Mouse (Mus musculus) heart, embryonic 12.5 days (tissue): ENCODE data around the gene Wasl. TPM values are rescaled to one million over a fixed set of nuclear protein-coding genes. Genes with fewer than 3 reads are reported as not detected.
A peak's percentile ranks its signal among the peaks of the same experiment; 100 is the strongest.

Source experiments
- ATAC-seq: fragments of 200-750 bp; cut with Nextera tagmentation; 2 replicates; pipeline ENCODE4 v1.8.0; 2017; ENCODE audit warnings: moderate TSS enrichment, moderate library complexity; ENCODE audit not compliant: insufficient number of reproducible peaks, low FRiP score
- H3K27ac ChIP-seq: fragments of 300-500 bp; sonication (generic); 2 replicates; pipeline ENCODE4 v1.5.1; 2016; ENCODE audit warnings: mild to moderate bottlenecking, moderate library complexity; ENCODE audit not compliant: poor library complexity, severe bottlenecking
- H3K27me3 ChIP-seq: fragments of 300-500 bp; sonication (generic); replicated peaks from 2 replicates; pipeline ENCODE4 v1.6.1; 2016; ENCODE audit warnings: mild to moderate bottlenecking, moderate library complexity
- H3K36me3 ChIP-seq: fragments of 300-500 bp; sonication (generic); 2 replicates; pipeline ENCODE4 v1.6.1; 2016; ENCODE audit warnings: mild to moderate bottlenecking, moderate library complexity
- H3K4me1 ChIP-seq: fragments of 300-500 bp; sonication (generic); replicated peaks from 2 replicates; pipeline ENCODE4 v1.6.1; 2016; ENCODE audit warnings: mild to moderate bottlenecking
- H3K4me2 ChIP-seq: fragments of 300-500 bp; sonication (generic); 2 replicates; pipeline ENCODE4 v1.6.1; 2016; ENCODE audit warnings: mild to moderate bottlenecking, moderate library complexity
- H3K4me3 ChIP-seq: fragments of 300-500 bp; sonication (generic); 2 replicates; pipeline ENCODE4 v1.5.1; 2016; ENCODE audit warnings: mild to moderate bottlenecking
- H3K9ac ChIP-seq: fragments of 300-500 bp; sonication (generic); 2 replicates; pipeline ENCODE4 v1.6.1; 2016; ENCODE audit warnings: mild to moderate bottlenecking, moderate library complexity
- H3K9me3 ChIP-seq: fragments of 300-500 bp; sonication (generic); replicated peaks from 2 replicates; pipeline ENCODE4 v1.6.1; 2016; ENCODE audit warnings: mild to moderate bottlenecking, moderate library complexity
- WGBS: fragments of 180-500 bp; shearing (Covaris S2); methylation state at CpG from one replicate; pipeline ENCODE4 v1.1.7; 2016; 5-methylcytosine and 5-hydroxymethylcytosine counted together
- polyA plus RNA-seq: library from polyadenylated mRNA; unstranded; fragments of >200 nt; fragmentation: Nextera tagmentation; extraction: Ambion mirVana; gene quantifications from 2 replicates; pipeline ENCODE4 v1.2.1, GENCODE M21; 2016

Wasl gene
- polyA plus RNA-seq, 1 experiment from 2014 or later: 66.1 TPM

DNA sequence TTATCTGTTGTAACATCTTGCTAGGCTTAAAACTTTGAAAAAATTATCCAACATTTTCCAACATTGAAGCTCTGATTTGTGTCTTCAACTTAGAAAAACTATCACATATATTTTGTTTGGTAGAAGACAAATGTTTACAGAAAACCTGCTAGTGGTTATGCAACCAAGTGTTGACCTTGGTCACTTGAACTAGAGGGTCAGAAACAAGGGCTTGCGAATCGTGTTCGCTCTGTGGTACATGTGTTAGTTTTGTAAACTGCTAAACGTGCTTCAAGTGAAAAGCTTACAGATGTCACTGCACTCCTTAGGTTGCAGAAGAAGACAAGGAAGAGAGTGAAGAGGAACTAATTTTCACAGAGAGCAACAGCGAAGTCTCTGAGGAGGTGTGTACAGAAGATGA is 61.8 kb downstream of the Wasl start:
- Histone ChIP-seq H3K27ac (no peak overlapping the region), H3K9ac (no peak overlapping the region), H3K27me3 (no peaks in the 10 kb centered on the region), H3K36me3 (peaks cover 47% of the 10 kb centered on the region), H3K4me2 (no peak overlapping the region), H3K4me1 (peaks cover 35% of the 10 kb centered on the region), H3K4me3 (no peak overlapping the region), H3K9me3 (no peaks in the 10 kb centered on the region)
- WGBS: 87% methylated on average over 5 of the region's 5 CpGs
- ATAC-seq: no peak

DNA sequence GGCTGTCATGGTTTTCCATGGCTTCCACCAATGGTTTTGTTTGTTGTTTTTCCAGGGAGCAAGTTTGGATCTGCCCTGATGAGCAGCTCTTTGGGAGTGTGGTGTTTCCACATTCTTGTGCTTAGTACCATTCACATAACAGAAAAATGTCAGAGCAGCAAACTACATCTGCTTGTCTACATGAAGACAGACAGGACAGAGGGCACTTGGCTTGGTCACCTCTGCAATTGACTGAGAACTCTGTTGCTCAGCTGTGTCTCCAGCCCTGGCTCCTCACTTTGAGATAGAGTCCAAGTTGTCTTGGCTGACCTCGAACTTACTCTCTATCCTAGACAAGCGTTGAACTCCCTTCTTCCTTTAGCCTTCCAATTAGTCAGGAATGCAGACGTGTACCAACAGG is 62.5 kb downstream of the Wasl start:
- no peak overlapping the region for H3K9ac ChIP-seq
- H3K36me3 ChIP-seq: peaks cover 41% of the 10 kb centered on the region
- H3K4me2 ChIP-seq: peak overlapping the region; percentile 73
- H3K4me1 ChIP-seq: peaks cover 30% of the 10 kb centered on the region
- 64% methylated on average over 3 of the region's 3 CpGs for WGBS
- H3K4me3 ChIP-seq: peak overlapping the region; percentile 16; the same call in 1 of the 2 replicates
- H3K27me3 ChIP-seq: no peaks in the 10 kb centered on the region
- no peaks in the 10 kb centered on the region for H3K9me3 ChIP-seq
- ATAC-seq: no peak
- peak overlapping the region; percentile 20 for H3K27ac ChIP-seq

DNA sequence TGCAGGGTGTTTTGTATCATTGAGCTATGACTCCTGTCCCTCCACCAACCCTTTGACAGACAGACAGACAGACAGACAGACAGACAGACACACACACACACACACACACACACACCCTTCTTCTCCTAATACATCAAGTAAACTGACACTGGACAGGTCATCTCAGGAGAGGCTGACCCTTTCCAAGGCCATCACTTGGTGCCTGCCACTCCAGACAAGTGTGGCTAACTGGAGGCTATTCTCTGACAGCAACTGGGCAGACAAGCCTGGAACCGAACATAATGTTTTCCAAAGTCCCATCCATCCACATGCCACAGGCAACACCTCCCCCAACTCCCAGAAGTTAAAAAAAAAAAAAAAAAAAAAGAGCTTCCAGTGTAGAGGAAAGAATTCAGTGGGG is 63.1 kb downstream of the Wasl start:
- Histone ChIP-seq H3K27me3 (no peaks in the 10 kb centered on the region), H3K9ac (peak overlapping the region; percentile 45; the same call in 1 of the 2 replicates), H3K4me2 (peak overlapping the region; percentile 73), H3K4me1 (peaks cover 29% of the 10 kb centered on the region), H3K9me3 (no peaks in the 10 kb centered on the region), H3K27ac (peak overlapping the region; percentile 24; the same call in 1 of the 2 replicates), H3K4me3 (peak overlapping the region; percentile 54; the same call in 1 of the 2 replicates), H3K36me3 (peaks cover 34% of the 10 kb centered on the region)
- 0% methylated on average over 1 of the region's 1 CpGs for WGBS
- ATAC-seq: no peak

DNA sequence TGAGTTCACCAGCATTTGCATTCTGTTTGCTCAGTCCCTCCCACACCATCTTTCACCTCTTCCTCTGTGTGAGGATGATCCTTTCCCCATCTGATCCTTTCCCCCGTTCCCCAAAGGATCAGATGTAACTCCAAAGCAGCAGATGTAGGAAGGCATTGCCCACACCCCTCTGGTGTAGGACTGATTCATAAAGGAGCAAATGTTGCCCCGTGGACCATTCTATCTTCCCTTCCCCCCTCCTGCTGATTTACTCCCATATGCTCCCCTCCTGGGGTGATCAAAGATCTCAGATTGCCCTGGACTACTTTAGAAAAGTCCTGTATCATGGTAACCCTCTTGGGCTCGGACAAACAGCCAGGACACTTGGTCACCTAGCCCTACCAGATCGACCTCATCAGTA is 64.1 kb downstream of the Wasl start:
- 62% methylated on average over 4 of the region's 4 CpGs for WGBS
- no peaks in the 10 kb centered on the region for H3K9me3 ChIP-seq
- peak overlapping the region; percentile 97 for H3K27ac ChIP-seq
- ATAC-seq: no peak
- H3K27me3 ChIP-seq: no peaks in the 10 kb centered on the region
- peak overlapping the region; percentile 91 for H3K9ac ChIP-seq
- peak overlapping the region; percentile 54 for H3K4me3 ChIP-seq
- H3K4me2 ChIP-seq: peak overlapping the region; percentile 73
- H3K36me3 ChIP-seq: peaks cover 24% of the 10 kb centered on the region
- H3K4me1 ChIP-seq: peaks cover 29% of the 10 kb centered on the region

DNA sequence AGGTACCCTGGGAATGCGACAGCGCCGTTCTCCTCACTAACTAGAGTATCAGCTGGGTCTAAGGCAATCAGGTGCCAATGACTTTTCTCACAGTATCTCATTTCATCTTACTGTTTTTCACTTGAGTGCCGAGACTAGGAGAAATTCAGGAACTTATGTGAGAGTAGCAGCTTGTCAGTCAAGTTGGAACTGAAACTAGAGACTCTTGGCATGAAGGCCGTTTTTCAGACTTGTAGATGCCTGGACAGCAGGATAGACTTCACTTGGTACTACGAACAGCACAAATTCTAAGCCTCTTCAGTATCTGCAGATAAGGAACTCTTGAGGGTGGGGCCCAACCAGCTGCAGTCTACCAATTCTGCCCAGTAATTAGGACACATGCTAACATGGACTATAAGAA is 64.7 kb downstream of the Wasl start:
- peaks cover 29% of the 10 kb centered on the region for H3K4me1 ChIP-seq
- H3K27ac ChIP-seq: peak overlapping the region; percentile 97
- H3K9me3 ChIP-seq: no peaks in the 10 kb centered on the region
- no peaks in the 10 kb centered on the region for H3K27me3 ChIP-seq
- peak overlapping the region; percentile 73 for H3K4me2 ChIP-seq
- no peak for ATAC-seq
- 47% methylated on average over 6 of the region's 6 CpGs for WGBS
- H3K4me3 ChIP-seq: peak overlapping the region; percentile 54
- peaks cover 21% of the 10 kb centered on the region for H3K36me3 ChIP-seq
- peak overlapping the region; percentile 91 for H3K9ac ChIP-seq

DNA sequence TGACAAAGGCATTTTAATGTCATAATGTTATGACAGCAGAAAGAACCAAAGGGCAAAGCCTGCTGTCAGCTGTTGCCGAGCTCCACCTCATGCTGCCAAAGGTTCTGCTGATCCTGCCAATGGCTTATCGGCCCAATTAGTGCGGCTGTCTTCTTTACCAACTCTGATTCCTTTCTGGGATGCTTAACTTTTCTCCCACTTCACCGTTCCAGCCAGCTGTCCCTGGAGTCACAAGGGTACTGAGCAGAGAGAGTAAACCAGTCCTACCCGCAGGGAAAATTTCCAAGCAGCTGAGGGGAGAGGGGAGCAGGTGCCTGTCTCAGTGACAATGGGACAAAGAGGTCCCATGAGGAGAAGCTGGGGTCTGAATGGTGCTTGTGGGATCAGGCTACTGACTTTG is 65.2 kb downstream of the Wasl start:
- Histone ChIP-seq H3K27me3 (no peaks in the 10 kb centered on the region), H3K27ac (peak overlapping the region; percentile 97), H3K9me3 (no peaks in the 10 kb centered on the region), H3K4me1 (peaks cover 29% of the 10 kb centered on the region), H3K4me2 (peak overlapping the region; percentile 73), H3K4me3 (peak overlapping the region; percentile 54), H3K36me3 (peaks cover 17% of the 10 kb centered on the region), H3K9ac (peak overlapping the region; percentile 91)
- ATAC-seq: no peak
- 53% methylated on average over 5 of the region's 5 CpGs for WGBS

DNA sequence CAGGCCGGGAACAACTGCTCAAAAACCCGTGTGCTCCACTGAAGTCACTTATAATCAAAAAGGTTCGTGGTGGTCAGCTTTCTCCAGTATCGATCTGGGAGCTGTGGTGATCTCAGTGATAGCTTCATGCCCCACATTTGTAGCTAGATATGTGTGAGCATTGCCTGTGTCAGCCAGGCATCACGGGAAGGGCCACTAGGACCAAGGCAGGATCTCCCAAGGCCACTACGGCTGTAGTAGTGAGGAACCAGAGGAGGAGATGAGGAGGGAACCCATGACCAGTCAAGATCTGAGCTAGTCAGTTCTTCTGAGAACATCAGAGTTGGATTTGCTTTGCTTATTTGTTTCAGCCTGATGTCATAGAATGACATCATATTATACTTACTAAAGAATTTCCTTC is 65.6 kb downstream of the Wasl start:
- Histone ChIP-seq H3K36me3 (peaks cover 12% of the 10 kb centered on the region), H3K4me2 (peak overlapping the region; percentile 73), H3K4me1 (peaks cover 29% of the 10 kb centered on the region), H3K27me3 (no peaks in the 10 kb centered on the region), H3K4me3 (peak overlapping the region; percentile 54), H3K9me3 (no peaks in the 10 kb centered on the region), H3K9ac (peak overlapping the region; percentile 91), H3K27ac (peak overlapping the region; percentile 97)
- 53% methylated on average over 6 of the region's 6 CpGs for WGBS
- no peak for ATAC-seq

DNA sequence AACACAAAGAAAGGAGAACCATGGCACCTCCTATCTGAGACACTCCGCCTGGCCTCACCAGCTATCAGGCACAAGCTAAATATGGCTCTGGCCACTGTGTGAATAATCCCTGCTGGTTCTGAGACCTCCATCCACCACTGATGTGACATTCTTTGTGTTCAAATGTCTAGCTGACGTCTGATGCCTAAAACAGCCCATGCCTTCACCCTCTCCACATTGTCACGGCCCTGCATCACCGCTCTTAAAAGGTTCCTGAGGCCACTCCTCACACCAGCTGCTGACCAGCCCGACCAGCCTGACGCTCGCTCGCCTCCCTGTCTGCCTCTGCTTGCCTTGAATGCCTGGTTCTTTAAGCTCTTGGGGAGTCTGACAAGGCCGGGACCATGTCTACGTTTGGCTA is 67.3 kb downstream of the Wasl start, which contains the start of gene Lmod2:
Lmod2 (plus strand) TSS at position 263 of the 400 bp plus-strand sequence.
- H3K4me1 ChIP-seq: peaks cover 28% of the 10 kb centered on the region
- ATAC-seq: peak; percentile 87
- H3K9ac ChIP-seq: peak within 1 kb of the TSS; percentile 91
- H3K36me3 ChIP-seq: no peaks in the 10 kb centered on the region
- peak within 1 kb of the TSS; percentile 97 for H3K27ac ChIP-seq
- 34% methylated on average over 10 of the region's 10 CpGs for WGBS
- peak within 1 kb of the TSS; percentile 73 for H3K4me2 ChIP-seq
- no peaks in the 10 kb centered on the region for H3K27me3 ChIP-seq
- H3K9me3 ChIP-seq: no peaks in the 10 kb centered on the region
- H3K4me3 ChIP-seq: peak within 1 kb of the TSS; percentile 54

DNA sequence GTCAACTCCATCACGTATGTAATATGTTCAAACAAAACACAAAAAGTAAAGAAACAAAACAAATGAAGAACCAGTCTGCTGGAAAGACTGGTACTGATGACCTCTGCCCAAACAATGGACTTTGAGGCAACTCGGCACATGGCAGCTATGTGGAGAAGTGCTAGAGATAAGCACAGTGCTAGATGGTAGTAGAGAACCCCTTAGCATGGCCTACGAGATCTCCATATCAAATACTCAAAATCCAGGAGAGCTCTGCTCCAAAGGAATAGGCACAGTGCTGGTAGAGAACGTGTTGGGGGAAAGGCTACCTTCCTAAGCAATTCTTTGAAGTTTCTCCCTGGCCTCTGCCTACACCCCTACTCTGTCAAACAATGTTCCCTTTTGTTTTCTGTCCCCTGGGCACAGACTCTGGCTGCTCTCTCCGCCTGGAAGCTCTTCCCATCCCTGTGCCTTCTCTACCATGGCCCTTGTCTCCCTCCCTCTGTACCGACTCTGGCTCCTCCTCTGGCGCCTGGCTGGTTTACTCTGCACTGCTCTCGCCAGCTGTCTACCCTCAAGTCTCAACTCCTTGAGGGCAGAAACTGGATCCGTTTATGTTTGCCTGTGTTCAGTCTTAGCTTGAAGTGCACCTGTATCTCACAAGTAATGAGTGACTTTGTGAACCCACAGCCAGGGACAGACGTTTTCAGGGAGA is 73.1 kb downstream of the Wasl start:
- H3K9ac ChIP-seq: no peak overlapping the region
- peaks cover 14% of the 10 kb centered on the region for H3K4me1 ChIP-seq
- no peaks in the 10 kb centered on the region for H3K9me3 ChIP-seq
- no peaks in the 10 kb centered on the region for H3K36me3 ChIP-seq
- H3K27me3 ChIP-seq: no peaks in the 10 kb centered on the region
- no peak overlapping the region for H3K4me2 ChIP-seq
- no peak overlapping the region for H3K4me3 ChIP-seq
- 44% methylated on average over 10 of the region's 10 CpGs for WGBS
- ATAC-seq: peak; percentile 55
- H3K27ac ChIP-seq: 0 out of 2 replicates have a peak overlapping the region, but pooled peaks have one; percentile 17

DNA sequence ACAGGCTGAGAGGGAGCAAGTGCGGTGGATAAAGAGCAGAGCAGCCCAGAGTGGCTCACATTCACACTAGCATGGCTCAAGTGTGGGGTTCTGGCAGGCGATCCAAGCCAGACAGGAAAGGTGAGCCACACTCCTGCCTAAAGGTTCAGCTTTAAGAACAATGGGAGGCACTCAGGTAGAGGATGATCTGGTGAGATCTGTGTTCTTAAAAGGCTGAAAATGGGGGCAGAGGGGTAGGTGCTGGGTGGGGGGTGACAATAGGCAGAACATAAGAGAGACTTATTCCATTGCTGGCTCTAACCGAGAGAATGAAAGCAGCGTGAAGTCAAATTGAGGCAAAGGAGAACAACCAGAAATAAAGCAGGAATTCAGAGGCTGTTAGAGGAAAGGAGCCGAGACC is 74.5 kb downstream of the Wasl start:
- Histone ChIP-seq H3K9me3 (no peaks in the 10 kb centered on the region), H3K27me3 (no peaks in the 10 kb centered on the region), H3K9ac (no peak overlapping the region), H3K36me3 (no peaks in the 10 kb centered on the region), H3K4me3 (no peak overlapping the region), H3K4me1 (peaks cover 24% of the 10 kb centered on the region), H3K4me2 (no peak overlapping the region), H3K27ac (no peak overlapping the region)
- 76% methylated on average over 5 of the region's 5 CpGs for WGBS
- no peak for ATAC-seq

DNA sequence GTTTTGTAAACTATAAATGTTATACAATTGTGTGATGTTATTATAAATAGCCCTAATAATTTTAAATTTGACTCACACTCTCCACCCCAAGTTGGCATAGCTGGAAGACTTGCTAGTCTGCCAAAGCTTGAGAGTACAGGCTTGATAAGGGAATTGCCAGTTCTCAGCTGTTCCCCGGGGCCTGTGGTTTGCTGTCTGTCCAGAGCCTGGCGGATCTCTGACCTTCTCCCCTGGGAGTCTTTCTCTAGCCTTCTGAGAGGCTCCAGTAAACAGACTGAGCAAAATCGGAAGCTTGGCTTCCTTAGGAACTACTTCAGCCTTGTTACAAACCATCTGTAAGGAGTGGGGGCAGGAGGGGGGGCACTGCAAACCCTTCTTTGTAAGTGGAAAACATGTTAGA is 77.9 kb downstream of the Wasl start:
- Histone ChIP-seq H3K27ac (peak overlapping the region; percentile 84), H3K4me2 (0 out of 2 replicates have a peak overlapping the region, but pooled peaks have one; percentile 18), H3K9me3 (no peaks in the 10 kb centered on the region), H3K4me1 (peaks cover 29% of the 10 kb centered on the region), H3K4me3 (no peak overlapping the region), H3K36me3 (no peaks in the 10 kb centered on the region), H3K9ac (no peak overlapping the region; the same call in 1 of the 2 replicates), H3K27me3 (no peaks in the 10 kb centered on the region)
- ATAC-seq: peak; percentile 51; the same call in 1 of the 2 replicates
- 9% methylated on average over 3 of the region's 3 CpGs for WGBS
